Mouse (Mus musculus) spleen, adult 18-20 months (tissue): ENCODE measurements at regions not wholly inside any gene's neighbourhood (a gene's known extent, or its start where the extent isn't known, plus 50 kb on each side); places are given as distances from the start of the nearest gene placed in this dataset.

Experiments used
- DNase-seq, 2 experiments: peaks; one replicate each; pipeline ENCODE4 v3.0.0; 2022; ENCODE audit warnings: mixed read lengths in 2 of 2

- no peak for DNase-seq
Measured at GRCm38 (mm10) chr17:22795213-22795612, 71.7 kb downstream of the Zfp945 start.

- DNase-seq: no peak
Measured at GRCm38 (mm10) chr17:22784481-22784880, 82.5 kb downstream of the Zfp945 start.

- DNase-seq: no peak
Measured at GRCm38 (mm10) chr17:22745736-22746135, 121.2 kb downstream of the Zfp945 start.

GRCm38 (mm10) chr17:22739581-22740178, 127.3 kb downstream of the Zfp945 start:
- DNase-seq: peak; percentile 9 to 34

- no peak for DNase-seq
Measured at GRCm38 (mm10) chr17:22739173-22739572, 127.8 kb downstream of the Zfp945 start.

GRCm38 (mm10) chr17:22736360-22736759, 130.6 kb downstream of the Zfp945 start:
- no peak for DNase-seq
